Mouse (Mus musculus) right cerebral cortex, postnatal 25 days (tissue): Measurements from ENCODE around the gene Olfr1243.
"Not testable (repeated sequence)": the region's sequence is repeated elsewhere in the genome, so short reads cannot be mapped to it uniquely, and the experiment has no call there.

Source experiments
- DNase-seq: peaks from one replicate; pipeline ENCODE4 v3.0.0; 2022

Olfr1243 gene

GRCm38 (mm10) chr2:89531387-89531786 lies at the start of gene Olfr1243:
Gene Olfr1243, minus strand, starts transcription at chr2:89531487.
- no peak for DNase-seq

- no peak for DNase-seq
Measured at GRCm38 (mm10) chr2:89578347-89578746, 47.1 kb upstream of the Olfr1243 start, which contains the start of gene Olfr1245. Gene Olfr1245, minus strand, starts transcription at chr2:89578447.

GRCm38 (mm10) chr2:89562706-89563105 lies 31.4 kb upstream of the Olfr1243 start:
- DNase-seq: not testable (repeated sequence)

- DNase-seq: no peak
Measured at GRCm38 (mm10) chr2:89544516-89544915, 13.2 kb upstream of the Olfr1243 start.

GRCm38 (mm10) chr2:89539923-89540322 lies 8.6 kb upstream of the Olfr1243 start:
- peak; percentile 5 for DNase-seq

GRCm38 (mm10) chr2:89498235-89498634 lies 33.1 kb downstream of the Olfr1243 start, which contains the start of gene Olfr1242:
Gene Olfr1242, minus strand, starts transcription at chr2:89498335.
- DNase-seq: no peak

- DNase-seq: no peak
Measured at GRCm38 (mm10) chr2:89487026-89487425, 44.3 kb downstream of the Olfr1243 start, which contains the start of gene Olfr1241. Gene Olfr1241, minus strand, starts transcription at chr2:89487126.
